Comparison of ENCODE assay signal across 8 mouse cellular contexts in the genomic region with DNA sequence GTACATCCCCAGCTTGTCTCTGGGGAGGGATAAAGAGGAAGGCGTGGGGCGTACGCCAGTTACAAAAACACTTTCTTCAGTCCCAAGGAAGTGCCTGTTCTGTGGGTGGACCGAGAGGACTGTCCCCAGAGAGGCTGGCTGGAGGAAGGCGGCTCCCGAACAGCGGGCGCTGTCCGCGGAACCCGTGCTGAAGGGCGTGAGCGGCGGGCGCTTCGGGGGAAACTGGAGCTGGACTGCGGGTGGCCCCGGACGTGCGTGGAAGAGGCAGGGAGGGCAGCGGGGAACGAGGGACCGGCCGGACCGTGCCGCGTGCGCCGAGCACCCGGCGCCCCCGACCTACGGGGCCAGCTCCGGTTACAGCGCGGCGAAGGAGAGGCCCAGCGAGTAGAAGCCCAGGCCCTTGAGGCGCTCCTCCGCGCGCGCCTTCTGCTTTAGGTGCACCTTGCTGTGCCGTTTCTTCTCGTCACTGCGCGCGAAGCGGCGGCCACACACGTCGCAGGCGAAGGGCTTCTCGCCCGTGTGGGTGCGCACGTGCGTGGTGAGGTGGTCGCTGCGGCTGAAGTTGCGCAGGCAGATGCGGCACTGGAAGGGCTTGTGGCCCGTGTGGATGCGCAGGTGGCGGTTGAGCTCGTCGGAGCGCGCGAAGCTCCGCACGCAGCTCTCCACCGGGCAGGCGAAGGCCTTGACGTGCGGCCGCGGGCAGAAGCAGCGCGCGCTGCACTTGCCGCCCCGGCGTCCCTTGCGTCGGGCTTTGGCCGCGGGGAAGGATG. TPM values are rescaled to one million over a fixed set of nuclear protein-coding genes. Genes with fewer than 3 reads are reported as not detected.
A peak's percentile ranks its signal among the peaks of the same experiment; 100 is the strongest.
DNase-seq lines count a peak whose midpoint lies in the region; ATAC-seq and TF ChIP-seq lines count a peak whose summit lies in the region.

No protein-coding gene starts in this region.

- no peaks in the 10 kb centered on the region for H3K27me3 ChIP-seq in cerebellum, adult 2 months (ENCODE audit: control insufficient read depth, insufficient read depth, low read length)
- peaks cover 99% of the 10 kb centered on the region for H3K27me3 ChIP-seq in heart, embryonic 13.5 days (replicated peaks)
- peaks cover 78% of the 10 kb centered on the region for H3K27me3 ChIP-seq in kidney, embryonic 14.5 days (ENCODE audit: control insufficient read depth, insufficient read depth, low read length)
- H3K27me3 ChIP-seq in neural tube, embryonic 14.5 days (ENCODE audit: control insufficient read depth, insufficient read depth, low read length), result peaks cover 59% of the 10 kb centered on the region

- peak overlapping the region; percentile 55 for H3K4me3 ChIP-seq in cerebellum, adult 2 months (replicated peaks; ENCODE audit: insufficient read depth, low read depth, low read length)
- H3K4me3 ChIP-seq in heart, embryonic 13.5 days, result peak overlapping the region; percentile 53
- H3K4me3 ChIP-seq in kidney, embryonic 14.5 days (ENCODE audit: low read length), result peak overlapping the region; percentile 45
- H3K4me3 ChIP-seq in neural tube, embryonic 14.5 days (ENCODE audit: low read depth, low read length), result peak overlapping the region; percentile 39

- H3K36me3 ChIP-seq in heart, embryonic 13.5 days, result no peaks in the 10 kb centered on the region
- no peaks in the 10 kb centered on the region for H3K36me3 ChIP-seq in kidney, embryonic 14.5 days (ENCODE audit: control insufficient read depth, insufficient read depth, low read length)
- H3K36me3 ChIP-seq in neural tube, embryonic 14.5 days (ENCODE audit: control insufficient read depth, insufficient read depth, low read length), result no peaks in the 10 kb centered on the region

- peaks cover 10% of the 10 kb centered on the region; the same call in 1 of the 2 replicates for H3K4me1 ChIP-seq in cerebellum, adult 2 months (ENCODE audit: control insufficient read depth, insufficient read depth, low read length)
- peaks cover 26% of the 10 kb centered on the region for H3K4me1 ChIP-seq in heart, embryonic 13.5 days
- H3K4me1 ChIP-seq in kidney, embryonic 14.5 days (ENCODE audit: control insufficient read depth, insufficient read depth, low read length), result peaks cover 17% of the 10 kb centered on the region
- peaks cover 13% of the 10 kb centered on the region for H3K4me1 ChIP-seq in neural tube, embryonic 14.5 days (ENCODE audit: control insufficient read depth, insufficient read depth, low read length)

- H3K4me2 ChIP-seq in heart, embryonic 13.5 days, result peak overlapping the region; percentile 85
- H3K4me2 ChIP-seq in kidney, embryonic 14.5 days (replicated peaks; ENCODE audit: low read depth, low read length), result peak overlapping the region; percentile 47
- H3K4me2 ChIP-seq in neural tube, embryonic 14.5 days (ENCODE audit: low read depth, low read length), result peak overlapping the region; percentile 48

- H3K9me3 ChIP-seq in heart, embryonic 13.5 days, result no peaks in the 10 kb centered on the region
- H3K9me3 ChIP-seq in kidney, embryonic 14.5 days (ENCODE audit: control insufficient read depth, low read length), result no peaks in the 10 kb centered on the region
- no peaks in the 10 kb centered on the region for H3K9me3 ChIP-seq in neural tube, embryonic 14.5 days (ENCODE audit: control insufficient read depth, low read length)

- H3K27ac ChIP-seq in cerebellum, adult 2 months (ENCODE audit: insufficient read depth, low read length), result no peak overlapping the region
- H3K27ac ChIP-seq in heart, embryonic 13.5 days (replicated peaks), result no peak overlapping the region
- H3K27ac ChIP-seq in kidney, embryonic 14.5 days (ENCODE audit: low read depth, low read length), result no peak overlapping the region
- no peak overlapping the region for H3K27ac ChIP-seq in neural tube, embryonic 14.5 days (ENCODE audit: low read depth, low read length)

- no peak for TF ChIP-seq CTCF in cerebellum, adult 2 months (IDR thresholded peaks at IDR 0.05; ENCODE audit: borderline replicate concordance, insufficient read depth, low read depth, low read length)

- 26% methylated on average over 88 of the region's 88 CpGs for WGBS in cerebellum, adult 2 months
- 1% methylated on average over 88 of the region's 88 CpGs for WGBS in heart, embryonic 13.5 days
- WGBS in kidney, embryonic 14.5 days, result under 1% methylated on average over 86 of the region's 88 CpGs
- WGBS in neural tube, embryonic 14.5 days, result under 1% methylated on average over 69 of the region's 88 CpGs

- peak; percentile 34 to 60 for DNase-seq in cerebellum, adult 2 months
- no peak for DNase-seq in cerebellum, adult 8-10 months
- DNase-seq in embryo, embryonic 10.5 days (ENCODE audit: low spot score), result peak; percentile 67
- DNase-seq in lung, adult 18-20 months, result peak; percentile 4 to 27
- no peak for DNase-seq in B cell, adult 2 months

- ATAC-seq in heart, embryonic 13.5 days (ENCODE audit: extremely low read depth, insufficient number of reproducible peaks, low FRiP score, low TSS enrichment), result no peak
- ATAC-seq in kidney, embryonic 14.5 days (ENCODE audit: low FRiP score, low TSS enrichment), result peak; percentile 33
- 0 out of 2 replicates have a peak, but pooled peaks have one; percentile 11 for ATAC-seq in neural tube, embryonic 14.5 days (ENCODE audit: low read depth)

- no peak for TF ChIP-seq POLR2A in cerebellum, adult 2 months (IDR thresholded peaks at IDR 0.05; ENCODE audit: borderline replicate concordance, insufficient read depth, low read length)

- no peak overlapping the region for H3K9ac ChIP-seq in heart, embryonic 13.5 days
- H3K9ac ChIP-seq in kidney, embryonic 14.5 days (ENCODE audit: low read depth, low read length), result no peak overlapping the region
- 0 out of 2 replicates have a peak overlapping the region, but pooled peaks have one; percentile 16 for H3K9ac ChIP-seq in neural tube, embryonic 14.5 days (replicated peaks; ENCODE audit: low read depth, low read length)

RNA-seq across cellular contexts. Expression of a gene that starts 1.9 kb away (rescaled TPM):
- 8.3 and 9.8 TPM in 2 replicates for polyA plus RNA-seq in cerebellum, adult 2 months (2012; rRNA removed)
- polyA plus RNA-seq in heart, embryonic 13.5 days (2015; fragmentation: Nextera tagmentation; extraction: Ambion mirVana), result not detected in 2 replicates
- polyA plus RNA-seq in kidney, embryonic 14.5 days (2014; fragmentation: Nextera tagmentation; extraction: Ambion mirVana), result not detected in 2 replicates
- not detected in 2 replicates for polyA plus RNA-seq in neural tube, embryonic 14.5 days (2014; fragmentation: Nextera tagmentation; extraction: Ambion mirVana)

RNA-seq across cellular contexts. Expression of a gene that starts 8.7 kb away (rescaled TPM):
- polyA plus RNA-seq in cerebellum, adult 2 months (2012; rRNA removed), result 32.9 and 33.8 TPM in 2 replicates
- 0.03 and 0.05 TPM in 2 replicates for polyA plus RNA-seq in heart, embryonic 13.5 days (2015; fragmentation: Nextera tagmentation; extraction: Ambion mirVana)
- 0.05 and 0.13 TPM in 2 replicates for polyA plus RNA-seq in kidney, embryonic 14.5 days (2014; fragmentation: Nextera tagmentation; extraction: Ambion mirVana)
- polyA plus RNA-seq in neural tube, embryonic 14.5 days (2014; fragmentation: Nextera tagmentation; extraction: Ambion mirVana), result 9.9 and 10.0 TPM in 2 replicates

RNA-seq across cellular contexts. Expression of a gene that starts 59.7 kb away (rescaled TPM):
- polyA plus RNA-seq in cerebellum, adult 2 months (2012; rRNA removed), result 21.2 and 21.5 TPM in 2 replicates
- polyA plus RNA-seq in heart, embryonic 13.5 days (2015; fragmentation: Nextera tagmentation; extraction: Ambion mirVana), result 31.6 and 39.2 TPM in 2 replicates
- polyA plus RNA-seq in kidney, embryonic 14.5 days (2014; fragmentation: Nextera tagmentation; extraction: Ambion mirVana), result 23.3 and 37.8 TPM in 2 replicates
- 21.4 and 23.0 TPM in 2 replicates for polyA plus RNA-seq in neural tube, embryonic 14.5 days (2014; fragmentation: Nextera tagmentation; extraction: Ambion mirVana)

Comparison
In these comparisons a context has a peak if more than half of its experiments do, and no peak if none do; other contexts are left out.
1. DNase-seq: peak in cerebellum, adult 2 months (2 of 2), embryo, embryonic 10.5 days (single experiment) and lung, adult 18-20 months (2 of 2); none in cerebellum, adult 8-10 months (single experiment) and B cell, adult 2 months (0 of 2).
2. Peak in every context shown above with its lines, with median percentiles within 50 percentile points of each other: H3K4me3 ChIP-seq and H3K4me2 ChIP-seq.